Mouse (Mus musculus) neural tube, embryonic 11.5 days (tissue): ENCODE data around the gene Chchd6. TPM values are rescaled to one million over a fixed set of nuclear protein-coding genes. Genes with fewer than 3 reads are reported as not detected.

Experiments
- ATAC-seq: fragments of 200-750 bp; cut with Nextera tagmentation; 2 replicates; pipeline ENCODE4 v1.8.0; 2017; ENCODE audit warnings: moderate number of reproducible peaks, mild to moderate bottlenecking, moderate TSS enrichment, moderate library complexity; ENCODE audit not compliant: insufficient read depth, low FRiP score, low TSS enrichment
- DNase-seq: peaks from one replicate; pipeline ENCODE4 v3.0.0-alpha.2; 2015; ENCODE audit warnings: low spot score
- H3K27ac ChIP-seq: fragments of 300-500 bp; sonication (generic); 2 replicates; pipeline ENCODE4 v1.5.1; 2014; ENCODE audit warnings: low read depth, mild to moderate bottlenecking, low read length
- H3K27me3 ChIP-seq: fragments of 300-500 bp; sonication (generic); 2 replicates; pipeline ENCODE4 v1.6.1; 2014; ENCODE audit warnings: mild to moderate bottlenecking, low read length, mixed read lengths; ENCODE audit not compliant: control insufficient read depth, insufficient read depth
- H3K36me3 ChIP-seq: fragments of 300-500 bp; sonication (generic); 2 replicates; pipeline ENCODE4 v1.6.1; 2014; ENCODE audit warnings: mild to moderate bottlenecking, low read length, moderate library complexity, mixed read lengths; ENCODE audit not compliant: control insufficient read depth, insufficient read depth
- H3K4me1 ChIP-seq: fragments of 300-500 bp; sonication (generic); 2 replicates; pipeline ENCODE4 v1.6.1; 2014; ENCODE audit warnings: low read length, mixed read lengths; ENCODE audit not compliant: control insufficient read depth, insufficient read depth
- H3K4me2 ChIP-seq: fragments of 300-500 bp; sonication (generic); 2 replicates; pipeline ENCODE4 v1.6.1; 2014; ENCODE audit warnings: low read depth, mild to moderate bottlenecking, moderate library complexity
- H3K4me3 ChIP-seq: fragments of 300-500 bp; sonication (generic); 2 replicates; pipeline ENCODE4 v1.5.1; 2014; ENCODE audit warnings: low read depth, low read length
- H3K9ac ChIP-seq: fragments of 300-500 bp; sonication (generic); 2 replicates; pipeline ENCODE4 v1.6.1; 2014; ENCODE audit warnings: mild to moderate bottlenecking, low read length
- H3K9me3 ChIP-seq: fragments of 300-500 bp; sonication (generic); 2 replicates; pipeline ENCODE4 v1.6.1; 2016; ENCODE audit warnings: low read length; ENCODE audit not compliant: control insufficient read depth
- WGBS: fragments of 180-500 bp; shearing (Covaris S2); extraction: QIAGEN DNeasy Blood & Tissue Kit; methylation state at CpG from one replicate; pipeline ENCODE4 v1.1.7; 2014; 5-methylcytosine and 5-hydroxymethylcytosine counted together
- polyA plus RNA-seq: library from polyadenylated mRNA; unstranded; fragments of >200 nt; fragmentation: Nextera tagmentation; extraction: Ambion mirVana; gene quantifications from 2 replicates; pipeline ENCODE4 v1.2.1, GENCODE M21; 2014

The Chchd6 gene
- polyA plus RNA-seq, 1 experiment from 2014 or later, result 84.4 TPM

- Histone ChIP-seq H3K4me3 (no peak overlapping the region), H3K4me1 (no peaks in the 10 kb centered on the region), H3K4me2 (no peak overlapping the region), H3K27ac (no peak overlapping the region), H3K9ac (no peak overlapping the region), H3K9me3 (no peaks in the 10 kb centered on the region), H3K36me3 (no peaks in the 10 kb centered on the region), H3K27me3 (no peaks in the 10 kb centered on the region)
- WGBS, result 67% methylated on average over 2 of the region's 2 CpGs
- ATAC-seq (no peak), DNase-seq (no peak)
Measured at GRCm38 (mm10) chr6:89403257-89404225, 191.9 kb downstream of the Chchd6 start.

DNA sequence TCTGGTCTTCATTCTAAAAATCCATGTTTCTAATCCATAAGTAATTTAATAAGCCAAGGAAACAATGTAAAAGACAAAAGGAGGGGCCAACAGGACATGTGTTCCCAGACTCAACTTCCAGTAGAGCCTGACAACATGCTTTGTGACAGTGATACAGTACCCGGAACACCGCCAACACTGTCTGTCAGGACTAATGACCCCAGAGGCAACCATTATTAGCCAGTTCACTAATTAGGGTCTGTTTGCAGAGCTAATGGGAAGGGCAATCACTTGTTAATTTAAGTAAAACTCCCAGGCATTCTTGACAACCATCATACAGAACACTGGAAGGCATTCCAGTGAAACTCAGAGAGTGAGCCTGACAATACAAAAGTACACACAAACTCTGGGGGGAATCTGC, 193.0 kb downstream of the Chchd6 start:
- no peak overlapping the region for H3K27ac ChIP-seq
- DNase-seq, result no peak
- H3K4me2 ChIP-seq, result no peak overlapping the region
- no peaks in the 10 kb centered on the region for H3K4me1 ChIP-seq
- 72% methylated on average over 2 of the region's 2 CpGs for WGBS
- no peaks in the 10 kb centered on the region for H3K36me3 ChIP-seq
- ATAC-seq, result no peak
- H3K9ac ChIP-seq, result no peak overlapping the region
- no peaks in the 10 kb centered on the region for H3K27me3 ChIP-seq
- H3K9me3 ChIP-seq, result no peaks in the 10 kb centered on the region
- no peak overlapping the region for H3K4me3 ChIP-seq

DNA sequence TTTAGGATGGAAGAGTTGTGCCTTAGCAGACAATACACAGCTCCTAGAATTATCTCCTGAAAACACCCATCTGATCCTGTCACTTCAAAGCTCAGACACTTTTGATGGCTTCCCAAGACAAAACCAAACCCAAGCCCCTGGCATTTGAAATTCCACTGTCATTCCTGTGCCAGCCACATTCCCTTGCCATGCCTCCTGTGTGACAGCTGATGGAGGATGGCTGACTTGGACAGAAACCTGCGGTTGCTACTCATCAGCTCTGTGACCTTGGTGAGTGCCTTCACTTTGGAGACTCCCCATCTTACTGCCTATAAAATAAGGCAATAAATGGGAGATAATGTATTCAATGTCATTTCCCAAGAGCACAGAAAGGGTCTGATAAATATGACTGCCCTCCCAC, 195.9 kb downstream of the Chchd6 start:
- no peak overlapping the region for H3K4me3 ChIP-seq
- ATAC-seq (no peak), DNase-seq (no peak)
- no peaks in the 10 kb centered on the region for H3K4me1 ChIP-seq
- no peaks in the 10 kb centered on the region for H3K36me3 ChIP-seq
- no peaks in the 10 kb centered on the region for H3K27me3 ChIP-seq
- H3K9me3 ChIP-seq, result no peaks in the 10 kb centered on the region
- 89% methylated on average over 1 of the region's 1 CpGs for WGBS
- H3K9ac ChIP-seq, result no peak overlapping the region
- H3K27ac ChIP-seq, result no peak overlapping the region
- H3K4me2 ChIP-seq, result no peak overlapping the region

- no peaks in the 10 kb centered on the region for H3K36me3 ChIP-seq
- 85% methylated on average over 4 of the region's 4 CpGs for WGBS
- H3K27me3 ChIP-seq, result no peaks in the 10 kb centered on the region
- no peak overlapping the region for H3K4me2 ChIP-seq
- DNase-seq (no peak), ATAC-seq (no peak)
- H3K27ac ChIP-seq, result no peak overlapping the region
- no peaks in the 10 kb centered on the region for H3K9me3 ChIP-seq
- no peak overlapping the region for H3K4me3 ChIP-seq
- H3K4me1 ChIP-seq, result no peaks in the 10 kb centered on the region
- no peak overlapping the region for H3K9ac ChIP-seq
Measured at GRCm38 (mm10) chr6:89397919-89398318, 197.5 kb downstream of the Chchd6 start.

DNA sequence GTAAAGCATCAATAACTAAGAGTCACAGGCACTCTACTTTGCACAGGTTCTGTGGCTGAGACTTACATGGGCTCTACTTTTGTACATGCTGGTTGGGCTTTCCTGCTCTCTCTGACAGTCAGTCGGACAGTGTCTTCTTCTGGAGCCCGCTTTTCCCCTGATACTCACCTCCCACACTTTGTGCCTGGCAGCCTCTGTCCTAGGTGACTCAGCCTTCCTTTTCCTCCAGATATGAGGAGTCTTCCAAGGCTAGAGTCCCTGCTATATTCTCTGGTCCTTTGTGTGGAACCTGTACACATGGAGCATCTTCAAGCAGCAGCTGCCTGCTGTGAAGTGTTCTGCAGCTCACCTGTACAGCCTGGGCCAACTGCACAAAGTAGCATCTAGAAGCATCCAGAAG, 201.6 kb downstream of the Chchd6 start:
- 95% methylated on average over 2 of the region's 2 CpGs for WGBS
- Histone ChIP-seq H3K9ac (no peak overlapping the region), H3K36me3 (no peaks in the 10 kb centered on the region), H3K4me2 (no peak overlapping the region), H3K27me3 (no peaks in the 10 kb centered on the region), H3K27ac (no peak overlapping the region), H3K4me1 (no peaks in the 10 kb centered on the region), H3K4me3 (no peak overlapping the region), H3K9me3 (no peaks in the 10 kb centered on the region)
- no peak for ATAC-seq
- DNase-seq, result no peak

DNA sequence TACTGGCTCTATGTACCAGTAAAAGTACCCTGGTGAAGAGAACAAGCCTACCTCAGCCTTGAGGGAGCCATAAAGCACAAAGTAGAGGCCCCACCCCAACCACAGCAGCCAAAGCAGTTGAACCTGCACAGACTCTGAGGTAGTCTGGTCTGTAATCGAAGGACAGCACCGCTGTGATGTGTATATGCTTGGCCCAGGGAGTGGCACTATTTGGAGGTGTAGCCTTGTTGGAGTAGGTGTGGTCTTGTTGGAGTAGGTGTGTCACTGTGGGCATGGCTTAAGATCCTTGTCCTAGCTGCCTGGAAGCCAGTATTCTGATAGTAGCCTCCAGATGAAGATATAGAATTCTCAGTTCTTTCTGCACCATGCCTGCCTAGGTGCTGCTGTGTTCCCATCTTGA, 203.2 kb downstream of the Chchd6 start:
- WGBS, result 96% methylated on average over 2 of the region's 2 CpGs
- Histone ChIP-seq H3K9me3 (no peaks in the 10 kb centered on the region), H3K27me3 (no peaks in the 10 kb centered on the region), H3K9ac (no peak overlapping the region), H3K27ac (no peak overlapping the region), H3K36me3 (no peaks in the 10 kb centered on the region), H3K4me1 (no peaks in the 10 kb centered on the region), H3K4me3 (no peak overlapping the region), H3K4me2 (no peak overlapping the region)
- ATAC-seq (no peak), DNase-seq (no peak)

DNA sequence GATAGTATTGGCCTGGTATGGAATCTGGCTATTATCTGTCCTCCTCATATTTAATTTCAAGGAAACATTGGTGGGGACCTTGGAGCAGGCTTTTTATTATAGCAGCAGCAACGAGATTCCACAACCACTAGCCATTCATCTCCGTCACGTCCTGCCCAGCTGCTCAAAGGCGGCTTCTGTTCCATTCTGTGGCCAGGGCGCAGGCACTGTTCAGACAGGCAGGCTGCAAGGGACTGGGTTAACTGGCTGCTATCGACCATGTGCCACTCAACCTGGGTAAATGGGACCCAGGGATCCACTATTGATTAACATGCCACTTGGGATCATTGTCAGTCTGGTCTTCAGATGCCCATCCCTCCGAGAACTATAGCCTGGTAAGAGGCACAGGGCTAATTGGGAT, 205.7 kb downstream of the Chchd6 start:
- no peaks in the 10 kb centered on the region for H3K9me3 ChIP-seq
- DNase-seq, result peak; percentile 33

GRCm38 (mm10) chr6:89386956-89387355, 208.5 kb downstream of the Chchd6 start:
- H3K27me3 ChIP-seq, result no peaks in the 10 kb centered on the region
- H3K36me3 ChIP-seq, result no peaks in the 10 kb centered on the region
- H3K4me3 ChIP-seq, result no peak overlapping the region
- no peak for DNase-seq
- no peak overlapping the region for H3K4me2 ChIP-seq
- no peak overlapping the region for H3K27ac ChIP-seq
- no peaks in the 10 kb centered on the region for H3K9me3 ChIP-seq
- ATAC-seq, result no peak
- no peak overlapping the region for H3K9ac ChIP-seq
- no peaks in the 10 kb centered on the region for H3K4me1 ChIP-seq
- WGBS, result 83% methylated on average over 1 of the region's 1 CpGs

More for the DNA sequence above, 205.7 kb downstream of the Chchd6 start:
- Histone ChIP-seq H3K4me3 (no peak overlapping the region), H3K27me3 (no peaks in the 10 kb centered on the region), H3K4me1 (no peaks in the 10 kb centered on the region), H3K9ac (no peak overlapping the region), H3K4me2 (no peak overlapping the region), H3K36me3 (no peaks in the 10 kb centered on the region), H3K27ac (no peak overlapping the region)
- ATAC-seq, result no peak
- WGBS, result 61% methylated on average over 7 of the region's 7 CpGs

DNA sequence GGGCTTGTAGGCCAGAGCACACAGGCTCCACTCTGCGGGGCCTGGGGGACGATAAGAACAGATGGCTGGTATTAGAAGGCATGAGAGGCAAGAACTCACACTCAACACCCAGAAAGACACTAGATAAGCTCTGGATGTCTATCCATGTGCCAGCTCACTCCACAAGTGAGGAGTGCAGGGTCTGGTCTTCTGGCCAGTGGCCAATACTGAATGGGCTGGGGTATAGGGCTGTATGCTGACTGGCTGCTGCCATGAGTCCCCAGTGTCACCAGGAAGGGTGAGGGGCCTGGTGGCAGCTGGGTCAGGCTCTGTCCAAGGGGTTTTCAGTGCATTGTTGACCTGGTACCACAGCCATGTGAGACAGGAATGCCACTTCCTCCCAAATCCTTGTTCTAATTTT, 210.8 kb downstream of the Chchd6 start:
- ATAC-seq, result no peak
- H3K9me3 ChIP-seq, result no peaks in the 10 kb centered on the region
- H3K4me1 ChIP-seq, result no peaks in the 10 kb centered on the region
- H3K9ac ChIP-seq, result no peak overlapping the region
- WGBS, result 98% methylated on average over 2 of the region's 2 CpGs
- no peak for DNase-seq
- no peak overlapping the region for H3K27ac ChIP-seq
- no peaks in the 10 kb centered on the region for H3K27me3 ChIP-seq
- H3K36me3 ChIP-seq, result no peaks in the 10 kb centered on the region
- H3K4me3 ChIP-seq, result no peak overlapping the region
- no peak overlapping the region for H3K4me2 ChIP-seq
